Mouse (Mus musculus) ES-Bruce4 (cell line): Measurements from ENCODE around the gene Rere. TPM values are rescaled to one million over a fixed set of nuclear protein-coding genes. Genes with fewer than 3 reads are reported as not detected.

Experiments
- H3K27ac ChIP-seq: 2 replicates; pipeline ENCODE4 v1.5.1; 2012; ENCODE audit warnings: low read length, inconsistent platforms; ENCODE audit not compliant: insufficient read depth
- H3K27me3 ChIP-seq: 2 replicates; pipeline ENCODE4 v1.6.1; 2012; ENCODE audit warnings: mild to moderate bottlenecking, low read length, inconsistent platforms; ENCODE audit not compliant: control insufficient read depth, poor library complexity, insufficient read depth, severe bottlenecking
- H3K36me3 ChIP-seq: 2 replicates; pipeline ENCODE4 v1.6.1; 2012; ENCODE audit warnings: inconsistent platforms, mild to moderate bottlenecking, low read length, moderate library complexity; ENCODE audit not compliant: control insufficient read depth, poor library complexity, insufficient read depth, severe bottlenecking
- H3K4me1 ChIP-seq: one replicate; pipeline ENCODE4 v1.8.1; 2011; ENCODE audit warnings: low read length; ENCODE audit not compliant: control insufficient read depth, insufficient read depth
- H3K4me3 ChIP-seq: 2 replicates; pipeline ENCODE4 v1.5.1; 2011; ENCODE audit warnings: low read depth, mild to moderate bottlenecking, low read length
- H3K9ac ChIP-seq: 2 replicates; pipeline ENCODE4 v1.6.1; 2012; ENCODE audit warnings: low read depth, mild to moderate bottlenecking, inconsistent platforms; ENCODE audit not compliant: poor library complexity, severe bottlenecking
- H3K9me3 ChIP-seq: replicated peaks from 2 replicates; pipeline ENCODE4 v1.6.1; 2012; ENCODE audit warnings: mild to moderate bottlenecking, low read length, inconsistent platforms; ENCODE audit not compliant: control insufficient read depth, poor library complexity, insufficient read depth, severe bottlenecking
- CTCF ChIP-seq: IDR thresholded peaks from one replicate; pipeline ENCODE4 v1.8.1; 2011; ENCODE audit warnings: low read depth, low read length
- EP300 ChIP-seq: IDR thresholded peaks from 2 replicates; pipeline ENCODE4 v1.6.1; 2011; ENCODE audit warnings: low read depth, low read length; ENCODE audit not compliant: insufficient read depth
- POLR2A ChIP-seq: IDR thresholded peaks from one replicate; pipeline ENCODE4 v1.8.1; 2011; ENCODE audit warnings: low read length; ENCODE audit not compliant: insufficient read depth
- polyA plus RNA-seq: library from polyadenylated mRNA; stranded (reverse); fragments of >200 nt; gene quantifications from 2 replicates; pipeline ENCODE4 v1.2.4, GENCODE M21; 2011; ENCODE audit warnings: low read depth; ENCODE audit not compliant: missing spikeins, insufficient read depth, insufficient read length

Gene Rere
- polyA plus RNA-seq, 1 experiment: 77.3 TPM

DNA sequence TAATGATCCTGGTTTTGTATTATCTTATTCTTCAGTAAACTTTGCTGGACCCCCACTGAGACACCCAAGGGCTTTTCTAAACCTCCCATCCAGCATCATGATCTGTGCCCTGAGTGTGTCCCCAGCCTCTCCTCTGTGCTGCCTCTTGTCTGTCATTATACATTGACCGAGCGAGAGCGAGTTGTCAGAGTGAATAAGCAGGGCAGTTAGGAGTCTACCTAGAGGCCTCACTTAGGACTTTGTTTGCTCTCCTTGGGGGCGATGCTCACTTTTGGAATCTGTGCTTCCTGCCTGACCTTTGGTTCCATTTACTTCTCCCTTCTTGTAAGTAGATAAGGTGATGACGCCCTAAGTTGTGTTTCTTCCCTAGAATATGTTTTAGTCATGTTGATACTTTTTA is 81.4 kb downstream of the Rere start:
- H3K4me1 ChIP-seq: peaks cover 3% of the 10 kb centered on the region
- H3K36me3 ChIP-seq: no peaks in the 10 kb centered on the region
- H3K9ac ChIP-seq: no peak overlapping the region
- no peaks in the 10 kb centered on the region for H3K9me3 ChIP-seq
- TF ChIP-seq CTCF (no peak), EP300 (no peak), POLR2A (no peak)
- no peaks in the 10 kb centered on the region for H3K27me3 ChIP-seq
- H3K27ac ChIP-seq: no peak overlapping the region
- H3K4me3 ChIP-seq: no peak overlapping the region

DNA sequence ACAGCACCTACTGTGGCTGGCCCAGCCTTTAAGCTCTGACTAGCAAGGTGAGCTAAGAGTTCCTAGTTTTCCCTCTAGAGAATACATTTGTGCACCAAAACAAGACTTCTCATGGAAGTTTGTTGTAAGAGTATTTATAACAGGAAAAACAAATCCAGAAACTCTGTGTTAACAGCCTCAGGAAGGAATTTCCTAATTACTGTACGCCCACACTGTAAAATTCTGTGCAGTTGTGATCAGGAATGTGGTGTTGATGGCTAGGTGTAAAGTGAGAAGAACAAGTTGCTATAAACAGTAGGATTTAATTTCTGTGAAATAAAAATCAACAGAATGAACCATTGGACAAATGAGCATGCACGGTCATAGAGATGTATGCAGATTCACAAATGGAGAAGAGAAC is 83.3 kb downstream of the Rere start:
- no peak for TF ChIP-seq EP300
- peaks cover 3% of the 10 kb centered on the region for H3K4me1 ChIP-seq

GRCm38 (mm10) chr4:150366510-150367208 is 85.2 kb downstream of the Rere start:
- Histone ChIP-seq H3K27ac (no peak overlapping the region), H3K9me3 (no peaks in the 10 kb centered on the region), H3K4me1 (peaks cover 5% of the 10 kb centered on the region), H3K27me3 (no peaks in the 10 kb centered on the region), H3K4me3 (no peak overlapping the region), H3K9ac (no peak overlapping the region), H3K36me3 (no peaks in the 10 kb centered on the region)
- TF ChIP-seq CTCF (no peak), POLR2A (no peak), EP300 (no peak)

More for the DNA sequence above, 83.3 kb downstream of the Rere start:
- Histone ChIP-seq H3K27ac (no peak overlapping the region), H3K9ac (no peak overlapping the region), H3K9me3 (no peaks in the 10 kb centered on the region), H3K27me3 (no peaks in the 10 kb centered on the region), H3K36me3 (no peaks in the 10 kb centered on the region), H3K4me3 (no peak overlapping the region)

DNA sequence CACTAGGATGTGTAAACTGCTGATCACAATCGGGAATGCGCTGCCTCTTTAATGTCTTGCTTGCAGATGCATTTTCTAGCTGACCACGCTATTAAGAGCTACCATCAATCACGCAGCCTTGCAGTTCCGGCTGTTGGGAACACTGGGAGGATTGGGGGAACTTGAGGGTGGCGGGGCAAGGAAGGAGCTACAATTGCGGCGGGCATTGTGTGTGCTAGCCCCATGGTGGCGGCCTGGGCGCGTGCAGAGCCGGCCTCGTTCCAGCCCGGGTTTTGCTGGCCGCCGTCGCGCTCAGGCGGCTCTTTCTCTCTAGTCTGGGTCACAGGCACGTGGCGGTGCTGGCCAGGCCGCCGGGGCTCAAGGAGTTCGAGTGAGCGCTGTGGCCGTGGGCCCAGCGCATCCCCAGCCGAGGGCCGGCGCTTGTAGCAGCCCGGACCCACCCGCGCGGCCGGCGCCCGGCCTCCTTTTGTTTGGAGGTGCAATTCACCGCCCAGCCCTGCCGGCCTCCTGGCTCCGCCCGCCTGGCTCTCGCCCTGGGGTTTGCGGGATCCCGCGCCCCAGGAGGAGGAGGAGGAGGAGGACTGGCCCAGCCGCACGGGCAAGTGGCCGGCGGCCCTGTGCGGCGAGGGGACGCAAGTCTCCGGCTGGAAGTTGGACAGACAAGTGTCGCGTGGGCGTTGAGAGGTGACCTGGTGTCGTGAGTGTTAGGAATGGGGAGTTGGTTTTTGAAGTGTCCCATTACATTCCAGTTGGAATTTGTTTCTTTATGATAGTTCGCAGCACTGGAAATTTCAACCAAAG is 90.3 kb downstream of the Rere start:
- TF ChIP-seq POLR2A (no peak), EP300 (no peak), CTCF (no peak)
- peaks cover 2% of the 10 kb centered on the region for H3K4me1 ChIP-seq

DNA sequence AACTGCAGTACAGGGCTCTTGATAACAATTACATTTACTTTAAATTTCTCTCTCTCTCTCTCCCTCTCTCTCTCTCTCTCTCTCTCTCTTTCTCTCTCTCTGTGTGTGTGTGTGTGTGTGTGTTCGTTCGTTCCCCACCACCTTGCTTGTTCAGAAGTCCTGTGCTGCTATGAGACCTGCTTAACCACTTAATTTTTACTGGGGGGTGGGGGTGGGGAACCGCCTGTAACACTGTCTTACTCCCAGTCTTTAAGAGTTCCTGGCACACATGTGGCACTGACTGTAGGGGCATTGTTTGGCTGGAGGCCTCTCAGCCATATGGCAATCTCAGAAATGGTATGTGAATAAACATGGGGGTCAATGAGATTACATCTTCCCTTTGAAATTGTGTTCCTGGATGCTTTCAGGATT is 91.2 kb downstream of the Rere start:
- H3K9ac ChIP-seq: peak overlapping the region; percentile 5; the same call in 1 of the 2 replicates
- H3K4me3 ChIP-seq: no peak overlapping the region; the same call in 1 of the 2 replicates
- H3K27me3 ChIP-seq: no peaks in the 10 kb centered on the region
- H3K9me3 ChIP-seq: no peaks in the 10 kb centered on the region
- TF ChIP-seq EP300 (no peak), POLR2A (no peak), CTCF (no peak)
- H3K36me3 ChIP-seq: no peaks in the 10 kb centered on the region
- H3K27ac ChIP-seq: no peak overlapping the region
- H3K4me1 ChIP-seq: peaks cover 2% of the 10 kb centered on the region

More for the DNA sequence above, 90.3 kb downstream of the Rere start:
- Histone ChIP-seq H3K9ac (peak overlapping the region; percentile 80), H3K36me3 (no peaks in the 10 kb centered on the region), H3K27ac (peak overlapping the region; percentile 3; the same call in 1 of the 2 replicates), H3K9me3 (no peaks in the 10 kb centered on the region), H3K27me3 (no peaks in the 10 kb centered on the region), H3K4me3 (peak overlapping the region; percentile 83)
